Mouse (Mus musculus) lung, postnatal 36 days (tissue): ENCODE results near the gene Serpina9.
A peak's percentile ranks its signal among the peaks of the same experiment; 100 is the strongest.

Experiments
- DNase-seq: peaks from one replicate; pipeline ENCODE4 v3.0.0; 2022; ENCODE audit warnings: mixed read lengths

Gene Serpina9

GRCm38 (mm10) chr12:104013620-104014019 is at the start of gene Serpina9:
Serpina9 (minus strand) TSS chr12:104013755.
- no peak for DNase-seq

GRCm38 (mm10) chr12:104061862-104062261 is 48.3 kb upstream of the Serpina9 start:
- no peak for DNase-seq

GRCm38 (mm10) chr12:104060126-104060525 is 46.6 kb upstream of the Serpina9 start:
- no peak for DNase-seq

- DNase-seq, result no peak
These were observed 44.0 kb upstream of the Serpina9 start for GRCm38 (mm10) chr12:104057531-104057930.

- no peak for DNase-seq
These were observed 43.5 kb upstream of the Serpina9 start for GRCm38 (mm10) chr12:104057050-104057449.

- DNase-seq, result no peak
These were observed 42.2 kb upstream of the Serpina9 start for GRCm38 (mm10) chr12:104055755-104056154.

- peak; percentile 38 for DNase-seq
These were observed 40.4 kb upstream of the Serpina9 start for GRCm38 (mm10) chr12:104053995-104054394.

GRCm38 (mm10) chr12:104045713-104046112 is 32.2 kb upstream of the Serpina9 start:
- DNase-seq, result peak; percentile 25

GRCm38 (mm10) chr12:104044343-104044742 is 30.8 kb upstream of the Serpina9 start, which contains the start of gene Serpina12:
Serpina12 (minus strand) TSS chr12:104044443.
- no peak for DNase-seq

- no peak for DNase-seq
These were observed 29.2 kb upstream of the Serpina9 start for GRCm38 (mm10) chr12:104042753-104043152.

GRCm38 (mm10) chr12:104041401-104041800 is 27.8 kb upstream of the Serpina9 start:
- peak; percentile 81 for DNase-seq

GRCm38 (mm10) chr12:104038181-104038580 is 24.6 kb upstream of the Serpina9 start:
- DNase-seq, result no peak

GRCm38 (mm10) chr12:104033752-104034151 is 20.2 kb upstream of the Serpina9 start:
- no peak for DNase-seq

GRCm38 (mm10) chr12:104029986-104030385 is 16.4 kb upstream of the Serpina9 start:
- DNase-seq, result peak; percentile 62

GRCm38 (mm10) chr12:104015280-104015679 is 1.7 kb upstream of the Serpina9 start:
- DNase-seq, result no peak

- no peak for DNase-seq
These were observed 8.9 kb downstream of the Serpina9 start for GRCm38 (mm10) chr12:104004689-104005088.

GRCm38 (mm10) chr12:104003238-104003612 is 10.3 kb downstream of the Serpina9 start:
- DNase-seq, result peak; percentile 6

- DNase-seq, result peak; percentile 83
These were observed 10.9 kb downstream of the Serpina9 start for GRCm38 (mm10) chr12:104002569-104003237.

- no peak for DNase-seq
These were observed 13.0 kb downstream of the Serpina9 start for GRCm38 (mm10) chr12:104000594-104000993.

GRCm38 (mm10) chr12:103999611-104000010 is 13.9 kb downstream of the Serpina9 start:
- no peak for DNase-seq

GRCm38 (mm10) chr12:103996513-103996912 is 17.0 kb downstream of the Serpina9 start:
- DNase-seq, result peak; percentile 37

- DNase-seq, result peak; percentile 81
These were observed 18.1 kb downstream of the Serpina9 start for GRCm38 (mm10) chr12:103995292-103996072.

- DNase-seq, result no peak
These were observed 20.6 kb downstream of the Serpina9 start for GRCm38 (mm10) chr12:103992945-103993344.

- no peak for DNase-seq
These were observed 23.7 kb downstream of the Serpina9 start, which contains the start of gene Serpina11 for GRCm38 (mm10) chr12:103989857-103990256. Serpina11 (minus strand) TSS chr12:103989957.
